Mouse (Mus musculus) gastrocnemius, postnatal 10 days (tissue): ENCODE results near the gene Maml1. TPM values are rescaled to one million over a fixed set of nuclear protein-coding genes. Genes with fewer than 3 reads are reported as not detected.

ENCODE experiments used
- DNase-seq: peaks from one replicate; pipeline ENCODE4 v3.0.0; 2021; ENCODE audit warnings: mixed read lengths
- total RNA-seq, 2 experiments: library from RNA; stranded (reverse); gene quantifications; 2 replicates each; pipeline ENCODE4 v1.2.3; 2021

Gene Maml1
- total RNA-seq, 2 experiments from 2014 or later, result 11.7 to 13.9 TPM

DNA sequence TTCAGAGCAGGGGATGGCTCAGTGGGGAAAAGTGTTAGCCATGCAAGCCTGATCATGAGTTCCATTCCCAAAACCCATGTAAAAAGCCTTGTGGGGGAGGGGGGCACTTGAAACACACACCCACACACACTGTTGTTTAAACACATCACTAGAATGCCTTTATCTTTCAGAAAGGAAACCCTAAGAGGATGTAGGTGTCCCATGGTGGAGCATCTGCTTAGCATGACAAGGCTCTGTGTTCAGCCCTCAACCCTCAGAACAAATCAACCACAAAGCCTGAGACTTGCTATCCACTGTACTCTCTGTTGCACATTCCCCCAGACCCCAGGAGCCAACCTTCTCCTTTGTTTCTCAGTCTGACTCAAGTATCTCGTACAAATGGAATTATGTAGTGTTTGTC lies 12.1 kb downstream of the Maml1 start:
- DNase-seq, result no peak

DNA sequence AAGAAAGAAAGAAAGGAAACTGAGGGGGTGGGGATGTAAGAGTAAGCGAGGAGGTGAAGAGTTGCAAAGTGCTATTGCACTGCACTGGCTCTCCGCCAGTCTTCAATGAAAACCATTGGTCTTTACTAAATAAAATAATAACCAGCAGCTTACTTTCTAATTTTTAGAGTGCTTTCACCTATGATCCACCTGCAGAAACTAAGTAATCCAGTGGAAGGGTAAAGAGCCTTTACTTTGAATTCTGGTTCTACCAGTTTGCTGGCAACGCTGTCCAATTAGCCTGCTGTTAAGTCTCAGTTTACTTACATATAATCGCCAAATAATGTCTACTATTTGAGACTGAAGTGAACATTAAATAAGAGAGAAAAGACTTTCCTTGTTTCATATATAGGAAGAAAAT lies 13.1 kb downstream of the Maml1 start:
- DNase-seq, result no peak

DNA sequence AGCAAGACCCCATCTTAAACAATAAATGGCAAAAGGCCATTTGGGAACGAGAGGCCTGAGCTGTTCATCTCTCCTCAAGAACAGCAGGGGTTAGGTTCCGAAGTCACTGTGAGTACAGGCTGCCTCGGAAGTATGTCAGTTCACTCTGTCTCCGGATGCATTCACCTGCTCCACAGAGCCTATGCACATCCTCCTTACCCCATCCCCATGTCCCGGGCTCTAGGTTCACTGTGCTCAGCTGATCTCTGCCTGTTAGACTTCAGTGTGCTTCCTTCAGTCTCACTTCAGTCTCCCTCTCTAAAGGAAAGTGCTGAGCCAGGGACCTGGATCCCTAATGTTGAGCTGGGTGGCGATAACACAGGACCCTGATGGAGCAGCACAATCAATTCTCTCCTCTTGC lies 14.4 kb downstream of the Maml1 start:
- DNase-seq, result no peak

DNA sequence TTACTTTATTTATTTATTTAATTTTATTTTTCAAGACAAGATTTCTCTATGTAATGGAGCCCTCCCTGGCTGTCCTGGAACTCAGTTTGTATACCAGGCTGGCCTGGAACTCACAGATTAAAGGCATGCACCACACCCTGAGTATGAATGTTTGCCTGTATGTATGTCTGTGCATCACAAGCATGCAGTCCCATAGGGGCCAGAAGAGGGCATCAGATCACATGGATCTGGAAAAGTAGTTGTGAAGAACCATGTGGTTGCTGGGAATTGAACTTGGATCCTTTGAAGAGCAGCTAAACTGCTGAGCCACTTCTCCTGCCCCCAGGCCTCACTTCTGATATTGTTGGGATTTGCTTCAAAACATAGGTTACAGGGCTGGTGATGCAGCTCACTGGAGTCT lies 15.1 kb downstream of the Maml1 start:
- DNase-seq, result no peak

DNA sequence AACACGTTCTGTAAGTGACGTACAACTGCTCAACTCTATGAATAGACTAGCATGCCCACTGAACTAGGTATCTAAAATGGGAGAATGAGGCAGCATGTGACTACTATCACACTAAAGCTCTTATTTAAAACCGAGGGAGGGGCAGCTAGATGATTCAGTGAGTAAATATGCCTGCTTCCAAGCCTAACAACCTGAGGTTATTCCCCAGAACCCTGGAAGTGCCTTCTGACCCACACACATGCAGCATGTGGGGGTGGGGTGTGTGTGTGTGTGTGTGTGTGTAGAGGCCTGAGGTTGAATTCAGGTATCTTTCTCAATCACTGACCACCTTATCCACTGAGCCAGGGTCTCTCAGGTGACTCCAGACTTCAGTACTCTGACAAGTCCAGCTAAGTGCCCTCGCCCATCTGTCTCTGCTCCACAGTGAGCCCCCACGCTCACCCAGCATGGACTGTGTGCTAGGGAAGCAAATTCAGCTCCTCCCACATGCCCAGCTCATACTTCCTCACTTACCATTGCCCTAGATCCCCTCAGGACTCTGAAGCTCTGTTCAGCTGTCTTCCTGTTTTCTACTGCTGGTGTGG lies 16.5 kb downstream of the Maml1 start:
- no peak for DNase-seq

DNA sequence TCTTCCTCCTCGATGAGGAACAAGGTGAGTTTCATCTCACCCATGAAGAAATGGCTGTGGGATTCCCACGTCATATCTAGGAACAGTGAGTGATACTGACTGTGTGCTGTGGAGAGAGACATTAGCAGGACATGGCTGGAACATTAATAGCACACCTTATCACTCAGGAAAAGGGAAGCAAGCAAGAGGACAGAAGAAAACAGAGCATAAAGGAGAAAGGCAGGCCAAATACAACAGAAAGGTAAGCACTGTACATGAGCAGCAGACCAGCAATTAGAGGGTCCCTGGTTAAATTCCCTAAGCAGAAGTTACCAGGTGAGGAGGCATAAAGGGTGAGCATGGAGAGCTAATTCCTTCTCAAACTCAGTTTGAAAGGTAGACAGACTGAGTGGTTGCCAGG lies 17.0 kb downstream of the Maml1 start:
- DNase-seq, result no peak

DNA sequence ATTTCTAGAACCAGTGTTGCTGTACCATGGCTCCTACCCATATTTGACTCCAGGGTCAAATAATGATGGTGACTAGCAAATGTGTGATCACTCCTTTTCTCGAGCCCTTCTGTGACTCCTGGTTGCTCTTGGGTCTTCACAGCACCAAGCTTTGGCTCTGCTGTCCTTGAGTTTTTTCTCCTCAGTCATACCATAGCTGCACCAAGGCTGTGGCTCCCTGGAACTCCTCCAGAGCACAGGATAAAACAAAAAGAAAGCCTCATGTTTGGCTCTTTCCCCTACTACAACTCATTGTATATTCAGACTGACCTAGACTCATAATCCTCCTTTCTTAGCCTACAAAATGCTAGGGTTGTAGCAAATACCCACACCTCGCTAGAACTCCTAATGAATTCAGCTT lies 19.3 kb downstream of the Maml1 start:
- DNase-seq, result no peak

DNA sequence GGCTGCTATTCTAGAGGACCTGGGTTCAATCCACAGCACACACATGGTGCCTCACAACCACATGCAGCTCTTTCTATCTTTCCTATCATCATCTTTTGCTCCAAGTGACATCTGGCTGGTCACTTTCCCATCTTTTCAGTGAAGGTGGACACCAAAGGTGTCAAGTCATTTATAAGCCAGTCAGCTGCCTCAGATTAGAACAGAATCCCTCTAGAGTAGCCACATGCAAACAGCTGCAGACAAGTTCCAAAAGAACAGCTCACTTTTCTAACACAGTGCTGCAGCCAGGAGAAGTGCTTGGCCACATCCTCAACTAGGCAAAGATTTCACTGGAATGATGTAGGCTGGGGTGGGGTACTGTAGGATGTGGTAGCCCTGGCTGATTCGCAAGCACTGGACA lies 22.2 kb downstream of the Maml1 start:
- no peak for DNase-seq

DNA sequence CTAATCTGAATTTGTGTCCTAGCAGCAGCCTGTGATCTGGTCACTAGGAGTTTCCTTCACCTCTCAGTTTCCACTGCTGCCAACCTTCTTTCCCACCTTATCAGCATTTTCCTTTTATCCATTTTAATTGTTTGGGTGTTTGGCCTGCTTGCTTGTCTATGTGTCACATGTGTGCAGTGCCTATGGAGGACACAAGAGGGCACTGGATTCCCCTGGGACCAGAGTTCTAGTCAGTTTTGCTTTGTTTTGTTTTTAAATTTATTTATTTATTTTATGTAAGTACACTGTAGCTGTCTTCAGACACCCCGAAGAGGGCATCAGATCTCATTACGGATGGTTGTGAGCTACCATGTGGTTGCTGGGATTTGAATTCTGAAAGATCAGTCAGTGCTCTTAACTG lies 22.9 kb downstream of the Maml1 start:
- no peak for DNase-seq

DNA sequence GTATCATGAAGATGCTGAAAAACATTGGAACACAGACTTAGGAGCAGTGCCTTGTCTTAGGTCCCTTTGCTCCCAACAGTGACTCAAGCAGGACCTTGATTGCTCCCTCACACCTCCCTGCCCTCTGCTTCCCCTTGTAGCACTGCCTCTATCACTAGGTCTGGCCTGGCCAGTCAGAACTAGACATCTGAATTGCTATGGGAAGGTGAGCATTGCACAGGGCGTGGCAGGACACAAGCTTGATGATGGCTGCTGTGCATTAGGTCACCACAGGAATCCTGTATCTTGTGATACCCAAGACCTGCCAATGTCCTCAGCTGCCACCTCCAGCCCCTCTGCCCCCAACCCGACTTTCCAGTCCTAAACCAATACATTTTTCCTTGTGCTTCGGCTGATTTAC lies 25.1 kb downstream of the Maml1 start:
- no peak for DNase-seq

DNA sequence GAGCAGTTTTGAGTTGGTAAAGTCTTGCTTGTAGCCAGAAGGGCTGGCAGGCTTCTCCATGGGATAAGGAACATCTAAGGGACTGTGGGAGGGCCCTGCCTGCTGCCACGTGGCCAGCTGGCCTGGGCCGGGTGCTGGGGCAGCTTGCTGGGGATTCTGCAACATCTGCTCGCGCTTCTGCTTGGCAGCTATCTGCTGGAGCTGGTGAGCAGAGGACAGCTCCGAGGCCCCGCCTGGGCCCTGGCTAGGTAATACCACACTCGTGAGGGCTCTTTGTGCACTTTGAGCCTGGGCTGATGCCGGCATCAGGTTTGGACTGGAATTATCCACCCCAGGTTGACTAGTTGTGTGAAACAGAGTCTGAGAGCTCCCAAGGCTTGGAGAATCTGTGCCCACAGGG lies 26.2 kb downstream of the Maml1 start:
- peak; percentile 34 for DNase-seq

DNA sequence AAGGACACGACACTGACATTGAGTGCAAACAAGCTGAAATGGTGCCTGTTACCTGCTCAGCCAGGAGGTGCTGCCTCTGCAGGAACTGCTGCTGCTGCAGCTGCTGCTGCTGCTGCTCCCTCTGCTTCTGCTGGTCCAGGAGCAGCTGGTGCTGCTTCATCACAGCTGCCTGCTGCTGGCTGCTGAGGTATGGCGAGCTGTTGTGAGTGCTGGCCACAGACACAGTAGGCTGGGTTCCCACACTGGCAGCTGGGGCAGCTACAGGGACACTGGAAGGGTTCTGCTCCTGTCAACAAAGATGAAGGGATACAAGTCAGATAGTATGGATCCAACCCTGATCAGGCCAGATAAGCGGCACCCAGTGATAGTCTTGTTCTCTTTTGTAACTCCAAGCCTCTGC lies 28.9 kb downstream of the Maml1 start:
- DNase-seq, result no peak

DNA sequence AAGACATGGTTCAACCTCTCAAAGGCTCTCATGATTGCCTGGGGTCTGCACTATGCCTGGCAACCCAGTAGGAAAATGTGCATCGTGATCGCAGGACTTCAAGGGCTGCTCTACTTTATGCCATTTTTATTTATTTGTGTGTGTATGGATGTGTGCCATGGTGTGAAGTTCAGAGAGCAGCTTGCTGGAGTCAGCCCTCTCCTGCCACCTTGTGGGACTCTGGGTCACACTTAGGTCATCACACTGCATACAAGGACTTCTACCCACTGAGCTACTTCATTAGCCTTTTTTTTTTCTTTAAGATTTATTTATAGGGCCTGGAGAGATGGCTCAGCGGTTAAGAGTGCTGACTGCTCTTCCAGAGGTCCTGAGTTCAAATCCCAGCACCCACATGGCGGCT lies 30.1 kb downstream of the Maml1 start:
- DNase-seq, result no peak

DNA sequence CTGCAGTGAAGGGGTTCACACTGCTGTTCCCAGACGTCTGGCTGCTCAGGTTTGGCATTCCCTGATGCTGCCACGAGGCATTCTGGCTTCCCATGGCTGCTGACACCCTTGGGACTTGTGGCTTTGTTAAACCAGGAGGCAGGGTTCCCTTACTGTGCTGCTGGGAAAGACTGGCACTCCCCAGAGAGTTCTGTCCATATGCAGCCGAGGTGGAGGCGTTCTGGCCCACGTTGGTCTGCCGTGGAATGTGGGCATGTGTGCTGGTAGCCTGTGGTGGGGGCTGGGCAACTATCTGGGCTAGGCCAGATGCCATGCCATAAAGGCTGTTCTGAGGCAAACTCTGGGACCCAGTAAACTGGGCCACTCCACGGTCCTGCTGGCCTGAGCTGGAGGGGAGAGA lies 33.8 kb downstream of the Maml1 start:
- DNase-seq, result no peak

DNA sequence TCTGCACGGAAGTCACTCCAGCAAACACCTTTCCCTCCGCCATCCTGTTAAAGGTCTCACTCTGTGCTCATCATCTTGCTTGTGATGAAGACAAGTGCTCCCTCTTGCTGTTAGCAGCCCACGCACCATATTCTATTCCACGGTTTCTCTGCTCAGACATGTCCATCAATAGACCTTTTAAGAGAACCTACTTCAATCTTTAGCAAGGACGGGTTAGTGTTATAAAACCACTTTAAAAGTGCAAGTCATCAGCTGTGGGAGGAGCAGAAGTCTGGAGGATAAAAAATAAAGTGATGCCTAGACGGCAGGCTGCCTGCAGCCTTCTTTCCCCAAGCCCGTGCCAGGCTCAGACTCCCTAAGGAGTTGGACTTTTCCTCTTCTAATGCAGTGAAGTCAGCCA lies 35.5 kb downstream of the Maml1 start:
- no peak for DNase-seq

DNA sequence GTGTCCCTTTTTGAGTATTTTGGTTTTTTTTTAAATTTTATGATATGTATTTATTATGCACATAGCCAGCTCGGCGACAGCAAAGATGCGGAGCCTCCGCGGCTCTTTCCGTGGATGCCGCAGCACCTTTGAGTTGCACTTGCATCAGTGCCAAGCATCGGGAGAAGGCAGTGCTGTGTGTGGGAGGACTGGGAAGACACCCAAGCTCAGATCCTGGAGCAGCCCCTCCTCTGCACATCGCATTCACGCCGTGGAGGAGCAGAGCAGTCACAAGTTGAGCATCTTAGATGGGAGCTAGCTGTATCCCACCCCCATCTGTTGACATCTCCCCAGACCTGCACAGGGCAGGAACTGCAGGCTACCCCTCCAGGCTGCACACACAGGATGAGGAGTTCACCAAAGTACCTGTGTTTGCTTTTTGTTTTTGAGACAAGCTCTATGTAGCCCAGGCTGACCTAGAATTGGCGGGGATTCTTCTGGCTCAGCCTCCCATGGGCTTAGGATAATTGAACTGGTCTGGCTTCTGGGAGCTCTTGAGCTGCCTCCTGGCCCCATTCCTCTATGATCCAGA lies 38.0 kb downstream of the Maml1 start:
- no peak for DNase-seq

DNA sequence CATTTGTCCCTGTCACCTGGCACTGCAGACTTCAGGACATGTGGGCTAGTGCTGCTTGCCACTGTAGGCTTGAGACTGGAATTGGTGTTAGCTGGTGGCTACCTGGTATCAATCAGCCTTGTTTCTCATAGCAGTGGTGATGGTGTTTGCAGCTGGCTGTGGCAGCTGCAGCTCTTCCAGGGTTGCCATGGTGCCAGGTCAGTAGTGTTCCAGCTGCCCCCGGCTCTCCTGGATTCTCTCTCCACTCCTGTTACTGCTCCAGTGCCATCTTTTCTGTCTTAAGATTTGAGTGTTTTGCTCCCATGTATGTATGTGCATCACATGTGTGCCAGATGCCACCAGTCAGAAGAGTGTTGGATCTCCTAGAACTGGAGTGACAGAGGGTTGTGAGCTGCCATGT lies 38.7 kb downstream of the Maml1 start:
- DNase-seq, result no peak

DNA sequence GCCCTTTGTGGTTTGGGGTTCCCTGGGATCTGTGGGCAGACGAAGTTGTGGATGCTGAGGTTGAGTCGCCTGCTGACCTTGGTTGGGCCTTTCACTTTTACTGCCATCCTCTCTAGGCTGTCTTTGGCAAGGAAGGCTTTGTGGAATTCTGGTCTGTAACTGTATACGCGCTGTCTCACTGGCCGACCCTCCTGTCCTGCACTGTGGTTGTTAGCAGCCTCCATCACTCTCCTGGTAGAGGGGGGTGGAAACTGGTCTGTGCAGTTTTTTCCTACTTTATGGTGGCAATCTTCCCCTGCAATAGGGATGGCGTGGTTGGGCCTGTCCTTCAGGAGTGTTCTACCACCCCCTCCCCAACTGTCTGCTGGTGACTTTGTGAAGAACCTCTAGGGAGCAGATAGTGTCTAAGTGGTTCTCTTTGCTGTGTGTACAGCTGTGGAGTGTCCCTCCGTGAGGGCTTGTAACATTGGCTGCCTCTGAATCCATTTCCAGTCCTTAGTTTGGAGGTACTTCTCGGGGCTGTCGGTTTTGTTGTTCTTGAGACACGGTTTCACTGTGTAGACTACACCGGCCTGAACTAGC lies 39.3 kb downstream of the Maml1 start:
- no peak for DNase-seq

DNA sequence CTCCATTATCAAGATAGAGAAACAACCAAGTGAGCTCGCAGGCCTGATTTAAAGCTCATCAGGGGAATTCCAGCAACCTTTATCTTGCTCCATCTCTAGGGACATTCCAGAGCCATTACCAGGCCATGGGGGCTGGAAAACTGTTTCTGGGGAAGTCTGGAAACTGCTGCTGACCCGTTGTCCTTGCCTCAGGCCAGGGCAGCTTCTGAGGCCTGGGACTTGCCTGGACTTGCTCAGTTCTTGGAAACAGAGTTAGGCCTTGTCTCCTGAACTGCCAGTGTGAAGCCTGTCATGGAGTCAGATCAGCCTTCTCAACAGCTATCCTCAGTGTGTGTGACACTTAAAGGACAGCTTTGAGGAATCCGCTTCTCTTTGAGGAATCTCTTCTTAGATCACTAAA lies 39.9 kb downstream of the Maml1 start:
- no peak for DNase-seq

DNA sequence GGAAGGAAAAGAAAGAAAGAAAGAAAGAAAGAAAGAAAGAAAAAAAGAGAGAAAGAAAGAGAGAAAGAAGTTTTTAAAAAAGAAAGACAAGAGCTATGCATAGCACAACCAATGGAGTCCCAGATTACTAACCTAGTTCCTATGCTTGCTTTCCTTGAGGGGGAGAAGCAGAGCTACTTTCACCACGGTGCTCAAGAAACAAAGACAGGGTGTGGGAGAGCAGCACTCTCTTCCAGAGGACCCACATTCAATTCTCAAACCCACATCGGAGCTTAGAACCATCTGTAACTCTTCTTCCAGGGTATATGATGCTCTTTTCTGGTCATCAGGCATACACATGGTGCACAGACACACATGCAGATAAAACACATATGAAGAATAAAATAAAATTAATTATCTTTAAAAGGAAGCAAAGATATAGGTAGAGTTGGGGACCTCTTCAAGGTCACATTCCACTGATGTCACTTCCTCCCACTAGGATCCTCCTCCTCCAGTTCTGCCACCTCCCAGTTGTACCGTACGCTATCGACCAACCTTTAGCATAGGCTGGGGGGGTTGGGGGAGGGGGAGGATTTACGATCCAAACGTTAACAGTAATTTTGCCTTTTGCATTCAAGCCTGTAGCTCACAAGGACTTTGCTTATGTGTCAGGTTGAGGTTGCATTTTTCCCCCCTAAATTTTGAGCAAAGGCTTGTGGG lies 43.5 kb downstream of the Maml1 start:
- no peak for DNase-seq

DNA sequence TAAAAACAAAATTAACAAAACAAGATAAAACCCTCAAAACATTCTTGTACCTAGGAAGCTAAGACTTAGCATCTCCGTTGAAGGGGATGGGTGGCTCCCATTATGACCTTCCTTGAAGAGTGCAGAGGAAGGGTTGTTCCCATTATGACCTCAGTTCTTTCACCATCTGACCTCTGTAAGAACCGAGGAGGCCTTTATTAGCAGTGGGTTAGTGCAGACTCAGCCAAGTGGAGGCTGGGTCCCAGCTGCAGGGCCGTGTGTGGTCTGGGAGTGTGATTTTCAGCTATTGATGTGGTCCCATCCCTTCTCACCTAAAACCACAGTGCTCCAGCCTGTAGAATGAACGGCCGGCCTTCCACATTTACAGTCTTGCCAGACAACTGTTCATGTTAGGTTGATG lies 46.8 kb downstream of the Maml1 start:
- no peak for DNase-seq

DNA sequence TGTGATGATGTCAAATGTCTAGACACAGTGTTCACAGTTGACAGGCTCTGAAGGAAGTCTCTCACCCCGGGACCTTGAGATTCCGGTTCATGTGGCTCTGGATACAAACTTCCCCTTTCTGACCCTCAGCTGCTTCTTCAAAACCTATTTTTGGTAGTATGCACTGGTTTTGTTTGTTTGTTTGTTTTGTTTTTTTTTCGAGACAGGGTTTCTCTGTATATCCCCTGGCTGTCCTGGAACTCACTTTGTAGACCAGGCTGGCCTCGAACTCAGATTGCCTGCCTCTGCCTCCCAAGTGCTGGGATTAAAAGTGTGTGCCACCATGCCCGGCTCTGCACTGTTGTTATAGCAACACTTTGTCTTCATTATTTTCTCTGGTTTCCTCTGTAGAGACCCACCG lies 48.2 kb downstream of the Maml1 start:
- no peak for DNase-seq

DNA sequence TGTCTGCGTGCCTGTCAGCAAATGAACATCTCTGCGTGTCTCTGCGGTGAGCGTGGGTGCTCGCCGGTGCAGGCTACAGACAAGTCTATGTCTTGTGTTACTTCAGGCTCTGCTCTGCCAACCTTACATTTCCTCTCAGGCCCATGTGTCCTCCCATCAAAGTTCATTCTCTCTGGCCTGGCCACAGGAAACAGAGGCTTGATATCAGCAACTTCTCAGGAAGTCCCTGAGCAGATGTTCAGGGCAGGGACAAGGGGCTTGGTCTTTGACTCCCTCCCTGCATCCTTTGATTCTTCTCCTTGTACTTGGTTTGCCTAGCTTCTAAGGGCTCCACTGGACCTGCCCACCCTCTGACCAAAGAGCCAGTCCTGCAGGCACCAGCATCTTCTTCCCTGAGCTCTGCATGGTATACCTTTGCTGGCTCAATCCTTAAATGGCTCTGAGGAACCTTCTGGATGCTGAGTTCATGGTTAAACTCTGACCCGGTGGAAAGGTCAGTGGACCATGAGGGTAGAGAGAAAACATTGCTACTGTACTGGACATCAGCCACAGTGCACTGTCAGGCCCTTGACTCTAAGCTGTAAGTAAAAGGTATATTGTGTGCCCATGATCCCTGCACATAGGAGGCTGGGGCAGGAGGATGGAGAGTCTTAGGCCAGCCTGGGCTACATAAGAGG lies 51.7 kb downstream of the Maml1 start:
- no peak for DNase-seq
